In genomic region chr7:108993881-108994291, GRCm38 (mm10) we compare ENCODE assay signal across 18 mouse cellular contexts. TPM values are rescaled to one million over a fixed set of nuclear protein-coding genes. Genes with fewer than 3 reads are reported as not detected.
A peak's percentile ranks its signal among the peaks of the same experiment; 100 is the strongest.
DNase-seq lines count a peak whose midpoint lies in the region; ATAC-seq and TF ChIP-seq lines count a peak whose summit lies in the region.
"Had no signal": no experiment of that assay in that cellular context is flagged by ENCODE, and none has a peak within 500 bp of the region (broad histone marks: within the 10 kb centered on the region; RNA-seq: fewer than 3 reads in every experiment).

No protein-coding gene starts in this region.

- H3K4me1 ChIP-seq in lung, embryonic 16.5 days (replicated peaks; ENCODE audit: control insufficient read depth, insufficient read depth, low read length), result peaks cover 2% of the 10 kb centered on the region; the same call in 1 of the 2 replicates
- H3K4me1 ChIP-seq in lung, postnatal 0 days (ENCODE audit: insufficient read depth, low read depth, low read length), result peaks cover 8% of the 10 kb centered on the region; the same call in 1 of the 2 replicates

- no peaks in the 10 kb centered on the region for H3K27me3 ChIP-seq in lung, embryonic 16.5 days (ENCODE audit: control insufficient read depth, insufficient read depth, low read depth, low read length)
- H3K27me3 ChIP-seq in lung, postnatal 0 days (replicated peaks; ENCODE audit: insufficient read depth, low read length), result no peaks in the 10 kb centered on the region

- peak; percentile 51 for DNase-seq in adrenal gland, postnatal 14 days
- no peak for DNase-seq in adrenal gland, adult 8-10 months
- peak; percentile 23 for DNase-seq in heart, adult 8-10 months (ENCODE audit: low spot score)
- no peak for DNase-seq in heart, postnatal 25 days (ENCODE audit: low spot score)
- no peak for DNase-seq in lung, postnatal 0 days (ENCODE audit: low spot score)
- DNase-seq in gastrocnemius, postnatal 14 days, result peak; percentile 8
- no peak for DNase-seq in layer of hippocampus, adult 2 months (ENCODE audit: low spot score in 2 of 2)
- DNase-seq: B cell, adult 2 months; cerebellum, adult 9-11 months; layer of hippocampus, adult 9-11 months; spleen, adult 18-20 months; thymus, adult 18-20 months had no signal

- H3K36me3 ChIP-seq in lung, embryonic 16.5 days (ENCODE audit: control insufficient read depth, insufficient read depth, low read length), result no peaks in the 10 kb centered on the region
- no peaks in the 10 kb centered on the region for H3K36me3 ChIP-seq in lung, postnatal 0 days (ENCODE audit: insufficient read depth, low read length)

- intact Hi-C loops in heart, postnatal 25 days (cut with DNase I), result no loop called here
- intact Hi-C loops in gastrocnemius, postnatal 14 days (cut with DNase I; ENCODE audit: low total_unique reads), result no loop called here

- H3K4me2 ChIP-seq in lung, embryonic 16.5 days (ENCODE audit: low read depth, low read length), result no peak overlapping the region
- H3K4me2 ChIP-seq in lung, postnatal 0 days (replicated peaks; ENCODE audit: low read depth, low read length), result no peak overlapping the region
- H3K4me2 ChIP-seq: lung, embryonic 14.5 days had no signal

- H3K27ac ChIP-seq in lung, embryonic 16.5 days (ENCODE audit: low read length), result peak overlapping the region; percentile 32
- no peak overlapping the region for H3K27ac ChIP-seq in lung, postnatal 0 days (ENCODE audit: low read length)
- H3K27ac ChIP-seq in layer of hippocampus, adult 2 months, result no peak overlapping the region

- no peaks in the 10 kb centered on the region for H3K9me3 ChIP-seq in lung, embryonic 16.5 days (ENCODE audit: control insufficient read depth, low read length)
- H3K9me3 ChIP-seq in lung, postnatal 0 days (ENCODE audit: low read length), result no peaks in the 10 kb centered on the region

- no peak for ATAC-seq in lung, embryonic 16.5 days (ENCODE audit: low read depth)
- ATAC-seq in lung, postnatal 0 days, result no peak
- ATAC-seq: forebrain, embryonic 16.5 days had no signal

- H3K9ac ChIP-seq in lung, embryonic 16.5 days (ENCODE audit: low read length), result no peak overlapping the region
- no peak overlapping the region for H3K9ac ChIP-seq in lung, postnatal 0 days (replicated peaks; ENCODE audit: low read depth)
- H3K9ac ChIP-seq: lung, embryonic 14.5 days had no signal

- TF ChIP-seq EP300 in lung, postnatal 0 days (IDR thresholded peaks at IDR 0.05), result no peak

- no peak for TF ChIP-seq CTCF in lung, postnatal 0 days (IDR thresholded peaks at IDR 0.05)
- TF ChIP-seq CTCF in layer of hippocampus, adult 2 months (conservative IDR thresholded peaks at IDR 0.05), result no peak

- WGBS in lung, embryonic 16.5 days, result 80% methylated on average over 3 of the region's 3 CpGs
- 60% methylated on average over 3 of the region's 3 CpGs for whole genome bisulfite sequencing in lung, postnatal 0 days

- no peak overlapping the region for H3K4me3 ChIP-seq in lung, embryonic 16.5 days (ENCODE audit: low read length)
- no peak overlapping the region for H3K4me3 ChIP-seq in lung, postnatal 0 days (ENCODE audit: low read depth, low read length)
- H3K4me3 ChIP-seq in layer of hippocampus, adult 2 months, result no peak overlapping the region
- H3K4me3 ChIP-seq: erythroblast, embryonic 14.5 days had no signal

RNA-seq across cellular contexts. Expression of gene Tub, which starts 43.7 kb away (rescaled TPM):
- 26.7 and 33.3 TPM in 2 replicates for total RNA-seq in adrenal gland, postnatal 14 days (2021)
- total RNA-seq in adrenal gland, adult 8-10 months (2022), result 10 to 100 TPM; 36.0 to 70.2 (median 52.9) TPM
- total RNA-seq in heart, adult 8-10 months (2022), result under 1 TPM; 0.08 to 0.28 (median 0.18) TPM
- under 1 TPM; 0.26 to 0.36 TPM for total RNA-seq in heart, postnatal 25 days (2021)
- 1.3 and 1.7 TPM in 2 replicates for polyA plus RNA-seq in lung, embryonic 16.5 days (2015; fragmentation: Nextera tagmentation; extraction: Ambion mirVana)
- 0.29 and 0.38 TPM in 2 replicates for polyA plus RNA-seq in lung, postnatal 0 days (2015; fragmentation: Nextera tagmentation; extraction: Ambion mirVana)
- total RNA-seq in gastrocnemius, postnatal 14 days (2021), result 1 to 10 TPM in 1 of 2 experiments, under 1 TPM in 1; 0.89 to 1.3 TPM
- 100 to 1,000 TPM; 179 to 198 TPM for total RNA-seq in layer of hippocampus, adult 2 months (2021)
- total RNA-seq: megakaryocyte-erythroid progenitor cell, adult 5-6 weeks had no signal
- polyA plus RNA-seq: erythroblast, embryonic 14.5 days; liver, adult 2 months had no signal

RNA-seq across cellular contexts. Expression of gene Eif3f, which starts 59.7 kb away (rescaled TPM):
- total RNA-seq in adrenal gland, postnatal 14 days (2021), result 138 and 156 TPM in 2 replicates
- 100 to 1,000 TPM; 133 to 158 (median 151) TPM for total RNA-seq in adrenal gland, adult 8-10 months (2022)
- 10 to 100 TPM; 81.4 to 89.7 (median 83.2) TPM for total RNA-seq in heart, adult 8-10 months (2022)
- 10 to 100 TPM; 79.2 to 85.2 TPM for total RNA-seq in heart, postnatal 25 days (2021)
- 79.4 and 80.3 TPM in 2 replicates for polyA plus RNA-seq in lung, embryonic 16.5 days (2015; fragmentation: Nextera tagmentation; extraction: Ambion mirVana)
- 80.1 and 83.6 TPM in 2 replicates for polyA plus RNA-seq in lung, postnatal 0 days (2015; fragmentation: Nextera tagmentation; extraction: Ambion mirVana)
- 100 to 1,000 TPM in 1 of 2 experiments, 10 to 100 TPM in 1; 98.1 to 105 TPM for total RNA-seq in gastrocnemius, postnatal 14 days (2021)
- 100 to 1,000 TPM in 1 of 2 experiments, 10 to 100 TPM in 1; 95.6 to 101 TPM for total RNA-seq in layer of hippocampus, adult 2 months (2021)

Comparison
In these comparisons a context has a peak if more than half of its experiments do, and no peak if none do; other contexts are left out.
1. DNase-seq: peak in adrenal gland, postnatal 14 days (single experiment), heart, adult 8-10 months (single experiment) and gastrocnemius, postnatal 14 days (single experiment); none in adrenal gland, adult 8-10 months (single experiment), heart, postnatal 25 days (single experiment), lung, postnatal 0 days (single experiment) and layer of hippocampus, adult 2 months (0 of 2).
2. RNA of gene Tub, which starts 43.7 kb away (total RNA-seq): 179 to 198 TPM in layer of hippocampus, adult 2 months, 36.0 to 70.2 TPM in adrenal gland, adult 8-10 months and 26.7 to 33.3 TPM in adrenal gland, postnatal 14 days; 0.89 to 1.3 TPM in gastrocnemius, postnatal 14 days, 0.26 to 0.36 TPM in heart, postnatal 25 days and 0.08 to 0.28 TPM in heart, adult 8-10 months; every median in the first group is over 10 times any median in the second.